Mouse (Mus musculus) spleen, postnatal 10 days (tissue): Measurements from ENCODE around the gene Apc2.
A peak's percentile ranks its signal among the peaks of the same experiment; 100 is the strongest.

Source experiments
- DNase-seq, 2 experiments: peaks; one replicate each; pipeline ENCODE4 v3.0.0; 2021 to 2022; ENCODE audit warnings: low spot score in 2 of 2

Apc2 gene

DNA sequence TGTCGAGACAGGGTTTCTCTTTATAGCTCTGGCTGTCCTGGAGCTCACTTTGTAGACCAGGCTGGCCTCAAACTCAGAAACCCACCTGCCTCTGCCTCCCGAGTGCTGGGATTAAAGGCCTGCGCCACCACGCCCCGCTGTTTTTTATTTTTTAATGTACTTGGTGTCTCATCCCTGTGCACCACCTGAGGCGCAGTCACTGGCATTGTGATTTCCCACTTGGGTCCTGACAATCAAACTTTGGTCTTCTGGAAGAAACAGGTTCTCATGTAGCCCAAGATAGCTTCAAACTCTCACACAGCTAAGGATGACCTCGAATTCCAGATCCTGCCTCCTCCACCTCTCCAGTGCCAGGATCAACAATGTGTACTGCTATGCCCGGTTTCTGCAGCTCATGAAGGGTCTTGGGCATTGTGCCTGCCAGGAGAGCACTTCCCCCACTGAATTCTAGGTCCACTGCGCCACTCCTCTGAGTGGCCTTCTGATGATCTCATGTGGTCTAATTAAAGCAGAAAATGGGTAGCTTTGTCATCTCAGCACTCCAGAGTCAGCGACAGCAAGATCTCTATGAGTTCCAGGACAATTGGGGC lies 32.9 kb upstream of the Apc2 start:
- DNase-seq, result no peak

DNA sequence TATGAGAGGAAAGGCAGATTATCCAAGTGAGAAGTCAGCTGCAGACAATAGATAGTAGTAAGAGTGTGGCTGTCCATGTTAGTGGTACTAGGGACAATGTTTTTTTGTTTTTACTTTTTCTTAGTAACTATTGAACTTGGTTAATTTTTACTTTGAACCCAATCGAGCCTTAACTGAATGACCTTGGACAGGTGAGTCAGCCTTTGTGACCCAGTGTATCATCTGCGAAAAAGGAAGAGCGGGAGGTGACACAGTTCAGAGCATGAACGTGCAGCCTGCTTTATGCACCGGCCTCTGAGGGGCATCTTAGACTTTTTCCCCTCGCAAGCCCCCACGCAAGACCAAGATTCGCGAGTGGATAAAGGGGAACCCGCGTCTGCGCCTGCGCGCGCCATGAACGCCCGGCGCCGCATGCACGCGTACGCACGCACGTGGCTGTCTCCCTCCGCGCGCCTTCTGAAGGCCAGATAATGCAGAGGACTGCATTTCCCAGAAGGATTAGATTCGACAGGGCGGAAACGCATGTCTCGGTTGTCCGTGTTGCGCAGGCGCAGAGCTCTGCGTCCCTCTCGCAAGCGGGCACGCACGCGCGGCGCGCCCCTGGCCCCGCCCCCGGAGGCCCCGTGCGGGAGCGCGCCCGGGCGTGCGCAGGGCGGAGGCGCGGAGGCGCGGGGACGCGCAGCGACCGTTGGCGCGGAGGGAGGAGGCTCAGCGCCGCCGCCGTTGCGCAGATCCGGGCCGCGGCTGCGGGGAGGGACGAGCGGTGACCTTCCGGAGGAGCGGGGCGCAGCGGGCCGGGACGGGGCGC lies 31.2 kb upstream of the Apc2 start:
- peak; percentile 97 to 99 for DNase-seq

DNA sequence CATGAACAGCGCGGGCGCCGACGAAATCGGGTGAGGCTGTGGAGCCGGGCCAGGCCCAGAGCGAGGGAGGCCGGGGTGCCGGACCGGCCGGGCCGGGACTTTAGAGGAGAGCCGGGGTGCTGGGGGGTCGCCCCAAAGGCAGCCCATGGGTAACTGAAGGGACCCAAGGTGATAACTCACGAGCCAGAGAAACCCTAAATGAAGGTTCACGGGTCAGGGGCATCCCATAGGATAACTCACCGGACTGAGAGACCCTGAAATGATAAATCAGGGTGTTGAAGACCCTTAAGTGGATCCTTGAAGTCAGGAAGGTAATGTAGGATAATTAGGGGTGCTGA lies 30.7 kb upstream of the Apc2 start:
- no peak for DNase-seq

- DNase-seq, result no peak
These were observed 25.7 kb upstream of the Apc2 start for GRCm38 (mm10) chr10:80270099-80270498.

DNA sequence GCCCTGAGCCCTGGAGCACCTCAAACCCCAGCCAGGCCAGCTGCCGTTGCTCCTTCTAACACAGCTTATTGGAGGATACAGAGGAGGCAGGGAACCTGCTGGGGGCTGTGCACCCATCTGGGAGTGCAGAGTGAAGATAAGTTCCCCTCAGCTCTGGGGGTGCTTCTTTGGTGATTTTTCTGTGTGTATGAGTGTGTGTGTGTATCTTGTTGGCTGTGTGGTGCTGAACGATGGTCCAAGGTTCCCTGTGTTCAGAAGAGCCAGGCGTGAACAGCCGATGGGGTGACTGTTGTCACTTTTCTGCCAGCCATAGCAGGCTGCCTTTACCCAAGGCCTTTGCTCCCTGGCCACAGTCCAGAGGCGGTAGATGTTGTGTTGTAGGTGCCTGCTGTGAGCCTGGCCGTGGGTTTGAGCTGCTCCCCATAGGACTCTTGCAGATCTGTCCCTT lies 25.0 kb upstream of the Apc2 start:
- DNase-seq, result peak in 1 of 2 experiments; percentile 47

DNA sequence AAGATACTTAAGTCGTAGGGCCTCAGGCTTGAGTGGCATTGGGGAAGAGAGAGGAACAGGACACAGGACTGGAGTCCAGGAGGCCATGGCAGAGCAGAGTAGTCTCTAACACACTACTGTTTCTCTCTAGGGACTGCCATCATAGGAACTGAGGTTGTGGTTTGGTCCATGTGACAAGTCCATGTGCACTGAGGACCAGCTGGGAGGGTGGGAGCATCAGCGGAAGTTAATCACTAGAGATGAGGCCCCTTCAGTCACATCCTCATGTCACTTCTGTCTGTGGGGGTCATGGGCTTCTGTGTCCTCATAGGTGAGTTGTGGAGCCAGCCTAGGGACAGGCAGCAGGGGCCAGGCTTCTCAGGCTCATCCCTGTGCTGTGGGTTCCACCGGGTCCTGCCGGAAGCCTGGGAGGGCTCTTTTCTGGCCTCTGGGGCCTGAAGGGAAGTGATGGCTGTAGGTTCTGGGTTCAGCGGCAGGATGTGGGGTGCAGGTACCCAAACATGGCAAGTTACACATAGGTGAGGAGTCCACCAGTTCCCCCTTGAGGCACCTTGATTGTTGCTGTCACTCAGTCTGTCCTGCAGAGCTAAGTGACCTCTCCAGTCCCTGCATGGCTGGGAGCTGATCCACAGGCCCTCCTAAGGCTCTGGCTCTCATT lies 24.5 kb upstream of the Apc2 start:
- DNase-seq, result no peak

GRCm38 (mm10) chr10:80271870-80272585 lies 23.7 kb upstream of the Apc2 start:
- no peak for DNase-seq

- no peak for DNase-seq
These were observed 21.9 kb upstream of the Apc2 start for GRCm38 (mm10) chr10:80273847-80274246.

GRCm38 (mm10) chr10:80276238-80276637 lies 19.5 kb upstream of the Apc2 start:
- DNase-seq, result no peak

GRCm38 (mm10) chr10:80278390-80278789 lies 17.4 kb upstream of the Apc2 start:
- DNase-seq, result no peak

GRCm38 (mm10) chr10:80279273-80279672 lies 16.5 kb upstream of the Apc2 start:
- no peak for DNase-seq

DNA sequence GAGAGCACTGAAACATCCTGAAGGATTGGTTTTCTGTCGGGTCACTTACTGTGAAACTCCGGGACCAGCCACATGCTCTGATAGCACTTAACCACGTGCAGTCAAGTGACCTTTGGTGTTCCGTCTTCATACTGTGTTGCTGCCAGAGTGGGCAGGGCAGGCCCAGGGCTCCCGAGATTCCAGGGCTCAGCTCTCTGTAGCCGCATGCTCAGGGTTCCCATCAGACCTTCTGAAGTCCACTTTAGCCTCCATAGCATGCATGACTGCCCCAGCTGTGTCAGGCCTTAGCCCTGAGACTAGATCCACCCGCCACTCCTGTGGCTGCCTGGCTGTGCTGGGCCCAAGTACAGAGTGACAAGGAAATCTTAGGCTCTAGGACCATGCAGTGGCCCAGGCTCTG lies 14.5 kb upstream of the Apc2 start:
- no peak for DNase-seq

DNA sequence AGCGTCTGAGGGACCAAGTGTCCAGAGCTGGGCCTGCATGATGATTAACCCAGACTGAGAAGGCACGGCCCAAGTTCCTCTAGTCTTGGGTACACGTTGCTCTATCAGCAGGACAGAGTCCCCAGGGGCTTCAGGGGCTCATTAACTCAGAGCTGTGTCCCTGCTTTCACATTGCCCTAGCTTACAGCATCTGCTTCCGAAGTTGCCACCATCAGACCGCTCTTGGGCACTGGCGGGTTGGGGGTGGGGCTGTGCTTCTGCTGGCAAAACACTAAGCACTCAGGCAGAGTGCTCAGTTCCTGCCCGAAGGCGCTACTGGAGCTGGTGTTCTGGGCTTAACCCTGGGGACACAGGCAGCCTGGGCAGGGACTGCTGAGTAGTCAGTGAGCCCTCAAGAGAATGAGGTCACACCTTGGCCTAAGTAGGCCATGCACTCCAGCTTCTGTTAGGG lies 13.8 kb upstream of the Apc2 start:
- DNase-seq, result no peak

DNA sequence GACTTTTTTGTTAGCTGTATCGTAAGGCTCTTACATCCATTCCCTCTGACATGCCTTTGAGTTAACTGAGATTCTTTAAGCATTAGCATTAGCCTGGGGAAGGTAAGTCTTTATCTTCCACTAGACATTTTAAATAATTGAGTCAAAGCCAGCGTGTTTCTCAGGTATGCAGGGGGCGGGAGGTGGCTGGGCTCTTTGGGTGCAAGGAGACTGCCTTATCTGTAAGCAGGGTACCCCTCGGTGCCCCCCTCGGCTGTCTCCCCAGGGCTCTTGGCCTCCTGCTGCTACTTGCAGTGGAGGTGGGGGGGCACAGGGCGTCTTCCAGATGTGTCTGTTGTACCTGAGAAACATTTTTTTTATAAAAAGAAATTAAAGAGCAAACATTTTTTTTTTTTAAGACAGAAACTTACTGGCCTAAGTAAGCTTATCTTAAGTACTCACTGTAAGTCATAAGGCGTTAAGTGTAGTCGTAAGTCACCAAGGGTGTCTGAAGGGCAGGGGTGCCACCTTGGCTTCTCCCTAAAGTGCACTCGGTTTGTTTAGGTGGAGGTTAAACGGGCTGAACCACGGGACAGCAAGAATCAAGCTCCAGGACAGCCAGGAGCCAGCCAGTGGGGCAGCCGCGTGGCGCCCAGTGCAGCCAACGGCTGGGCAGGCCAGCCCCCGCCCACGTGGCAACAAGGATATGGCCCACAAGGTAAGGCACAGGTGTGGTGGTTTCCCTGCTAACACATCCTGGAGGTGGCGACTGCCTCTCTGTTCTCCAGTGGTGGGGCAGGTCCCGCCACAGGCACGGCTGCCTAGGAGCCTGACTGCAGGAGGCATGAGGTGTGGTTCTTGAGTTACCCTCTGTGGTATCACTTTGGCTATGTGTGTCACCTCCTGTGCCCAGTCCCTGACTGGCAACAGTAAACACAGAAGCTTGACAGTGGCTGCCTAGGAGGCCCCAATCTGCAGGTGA lies 13.0 kb upstream of the Apc2 start:
- DNase-seq, result no peak

- no peak for DNase-seq
These were observed 10.3 kb upstream of the Apc2 start for GRCm38 (mm10) chr10:80285222-80286070.

DNA sequence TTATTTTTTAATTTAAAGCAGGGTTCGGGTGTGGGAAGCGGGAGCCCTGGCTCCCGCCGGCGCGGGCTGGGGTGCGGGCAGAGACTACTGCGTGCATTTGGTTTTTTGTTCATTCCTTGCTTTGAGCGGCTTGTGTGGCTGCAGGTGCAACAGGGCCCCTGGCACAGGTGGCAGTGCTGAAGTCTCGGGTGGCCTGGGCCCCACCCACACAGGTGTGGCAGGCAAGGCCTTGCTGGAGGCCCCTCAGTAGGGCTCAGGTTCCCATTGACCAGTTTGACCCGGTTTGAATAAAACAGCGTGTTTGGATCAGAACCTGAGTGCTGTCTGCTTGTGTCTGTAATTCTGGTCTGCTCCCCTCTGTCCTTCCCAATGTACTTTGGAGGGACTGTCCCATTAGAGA lies 7.7 kb upstream of the Apc2 start:
- no peak for DNase-seq

- no peak for DNase-seq
These were observed 7.1 kb upstream of the Apc2 start for GRCm38 (mm10) chr10:80288657-80289056.

- DNase-seq, result peak; percentile 92 to 96
These were observed 3.3 kb upstream of the Apc2 start, which contains the start of gene Rps15 for GRCm38 (mm10) chr10:80292251-80293146. Gene Rps15, plus strand, starts transcription at chr10:80292453.

DNA sequence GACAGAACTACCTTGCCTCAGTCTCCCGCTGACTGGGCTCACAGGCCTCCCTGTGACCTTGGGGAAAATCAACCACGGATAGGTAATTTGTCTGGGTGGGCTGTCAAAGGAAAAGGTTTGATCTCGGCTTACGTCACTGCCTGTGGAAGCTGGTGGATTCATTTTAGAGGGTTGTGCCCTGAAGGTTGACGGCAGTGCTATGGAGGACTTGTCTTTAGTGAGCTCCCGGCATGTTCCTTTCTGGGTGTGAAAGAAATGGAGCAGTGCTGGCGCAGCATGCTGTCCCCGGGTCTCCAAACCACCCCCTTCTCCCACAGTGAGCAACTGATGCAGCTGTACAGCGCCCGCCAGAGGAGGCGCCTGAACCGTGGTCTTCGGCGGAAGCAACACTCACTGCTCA lies 2.5 kb upstream of the Apc2 start:
- DNase-seq, result peak in 1 of 2 experiments; percentile 26
